Mouse (Mus musculus): Measurements from ENCODE around the gene Noct.
"Not testable (repeated sequence)": the region's sequence is repeated elsewhere in the genome, so short reads cannot be mapped to it uniquely, and the experiment has no call there.

The Noct gene

GRCm38 (mm10) chr3:51200894-51201293 lies 23.4 kb upstream of the Noct start:
- ChIA-PET POLR2A (interaction anchor here in 2 of 4 experiments (1.0 to 2.8 kb wide), 13 partner anchors 9 to 75 kb away, joined by 3 to 8 read pairs (median 4); partner anchors contain the start of gene Noct (in 2 of the 2)), CTCF (interaction anchor here (0.6 to 1.5 kb wide), 7 partner anchors 9 to 89 kb away, joined by 3 to 15 read pairs (median 4); no protein-coding TSS in a partner anchor)

DNA sequence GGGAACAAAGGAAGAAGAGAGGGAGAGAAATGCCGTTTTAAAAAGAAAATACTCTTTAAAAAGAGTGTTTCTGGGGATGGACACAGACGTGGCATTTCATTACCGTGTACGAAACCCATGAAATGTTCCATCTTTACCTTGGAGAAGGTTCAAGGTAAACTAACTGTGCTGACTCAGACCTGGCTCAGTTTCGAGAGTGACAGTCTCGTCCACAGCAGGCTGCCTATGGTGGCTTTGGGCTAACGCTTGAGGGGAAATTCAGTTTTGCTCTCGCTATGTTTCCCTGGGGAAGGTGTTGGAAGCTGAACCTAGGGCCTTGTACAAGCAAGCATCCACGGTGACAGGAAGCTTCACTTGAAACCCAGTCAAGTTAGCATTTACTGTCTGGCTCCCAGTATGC lies 22.3 kb upstream of the Noct start:
- POLR2A ChIA-PET = interaction anchor here in 3 of 4 experiments (0.6 to 2.8 kb wide), 13 partner anchors 7 to 74 kb away, joined by 3 to 8 read pairs (median 4); partner anchors contain the start of gene Noct (in 2 of the 3)
- CTCF ChIA-PET = interaction anchor here in 2 of 4 experiments (0.8 to 2.2 kb wide), 5 partner anchors 10 to 151 kb away, joined by 3 to 6 read pairs (median 5); no protein-coding TSS in a partner anchor

- ChIA-PET POLR2A (interaction anchor here in 3 of 4 experiments (0.9 to 2.8 kb wide), 5 partner anchors 10 to 22 kb away, joined by 3 to 8 read pairs (median 4); partner anchors contain the start of gene Noct (in 1 of the 3)), CTCF (interaction anchor here in 2 of 4 experiments (0.8 to 2.2 kb wide), 5 partner anchors 9 to 151 kb away, joined by 3 to 6 read pairs (median 5); no protein-coding TSS in a partner anchor)
These were observed 21.7 kb upstream of the Noct start for GRCm38 (mm10) chr3:51202491-51202987.

DNA sequence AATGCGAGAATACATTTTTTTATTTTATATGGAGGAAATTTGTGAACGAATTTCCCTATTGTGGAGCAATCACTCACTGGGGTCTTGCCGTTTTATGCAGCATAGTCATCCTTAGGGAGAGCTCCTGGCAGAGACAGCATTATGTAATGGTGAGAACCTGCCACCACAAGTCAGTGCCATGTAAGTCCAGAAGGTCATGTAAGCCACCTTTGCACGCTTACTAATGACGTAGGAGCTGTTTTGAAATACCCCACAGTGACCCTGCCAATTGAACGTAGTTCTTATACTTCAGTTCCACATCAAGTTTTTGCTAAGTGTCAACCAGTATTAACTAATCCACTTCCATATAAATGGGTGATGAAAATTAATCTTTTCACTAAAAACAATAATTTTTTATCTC lies 20.3 kb upstream of the Noct start:
- POLR2A ChIA-PET = no interaction called here
- CTCF ChIA-PET = interaction anchor here in 2 of 4 experiments (1.2 to 2.2 kb wide), 3 partner anchors 11 to 31 kb away, joined by 3 to 6 read pairs (median 3); no protein-coding TSS in a partner anchor

DNA sequence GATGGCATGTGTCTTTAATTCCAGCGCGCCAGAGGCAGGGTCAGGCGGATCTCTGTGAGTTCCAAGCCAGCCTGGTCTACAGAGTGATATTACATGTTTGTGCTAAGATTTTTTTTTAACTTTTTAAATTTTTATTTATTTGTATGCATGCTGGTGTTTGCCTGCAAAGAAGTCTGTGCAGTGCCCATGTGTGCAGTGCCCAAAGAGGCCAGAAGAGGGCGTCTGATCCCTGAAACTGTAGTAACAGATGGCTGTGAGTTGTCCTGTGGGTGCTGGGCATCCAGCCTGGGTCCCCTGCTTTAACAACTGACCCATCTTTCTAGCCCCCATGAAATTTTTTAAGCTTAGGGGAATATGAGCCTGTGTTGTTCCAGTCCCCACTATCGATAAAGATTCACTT lies 19.8 kb upstream of the Noct start:
- CTCF ChIA-PET = interaction anchor here in 2 of 4 experiments (1.2 to 1.4 kb wide), 2 partner anchors 11 to 30 kb away, joined by 3 read pairs; no protein-coding TSS in a partner anchor
- POLR2A ChIA-PET = interaction anchor here in 2 of 4 experiments (0.6 to 0.8 kb wide), 4 partner anchors 49 to 762 kb away, joined by 3 read pairs; no protein-coding TSS in a partner anchor

GRCm38 (mm10) chr3:51204897-51205296 lies 19.4 kb upstream of the Noct start:
- CTCF ChIA-PET = interaction anchor here in 2 of 4 experiments (1.2 to 1.4 kb wide), 2 partner anchors 12 to 30 kb away, joined by 3 read pairs; no protein-coding TSS in a partner anchor
- POLR2A ChIA-PET = interaction anchor here in 2 of 4 experiments (0.6 to 0.8 kb wide), 4 partner anchors 49 to 762 kb away, joined by 3 read pairs; no protein-coding TSS in a partner anchor

- CTCF ChIA-PET = no interaction called here
- POLR2A ChIA-PET = interaction anchor here in 1 of 4 experiments (2.6 kb wide), 1 partner anchor 18 kb away, joined by 12 read pairs; the partner anchor contains the start of gene Noct
These were observed 17.7 kb upstream of the Noct start for GRCm38 (mm10) chr3:51206521-51206920.

DNA sequence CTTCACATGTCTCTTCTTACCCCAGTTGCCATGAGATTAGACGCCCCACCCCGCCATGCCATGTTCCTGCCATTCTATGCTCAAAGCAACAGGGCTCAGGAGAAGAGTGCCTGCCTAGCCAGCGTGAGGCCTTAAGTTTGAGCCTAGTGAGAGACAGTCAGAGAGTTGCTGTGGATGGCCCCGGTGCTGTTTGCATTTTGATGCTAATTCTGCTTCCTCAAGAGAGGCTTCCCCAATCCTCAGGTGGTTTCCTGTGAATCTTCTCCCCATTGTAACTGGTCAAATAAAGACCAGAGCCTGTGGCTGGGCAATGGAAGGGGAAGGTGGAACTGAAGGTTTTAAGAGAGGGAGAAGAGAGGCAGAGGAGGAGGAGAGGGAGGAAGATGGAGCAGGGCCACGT lies 15.6 kb upstream of the Noct start:
- POLR2A ChIA-PET = interaction anchor here in 3 of 4 experiments (0.5 to 2.6 kb wide), 4 partner anchors 9 to 178 kb away, joined by 3 to 12 read pairs (median 4); partner anchors contain the start of gene Noct (in 2 of the 3)
- CTCF ChIA-PET = interaction anchor here in 2 of 4 experiments (0.6 to 1.2 kb wide), 4 partner anchors 13 to 157 kb away, joined by 3 to 5 read pairs (median 4); no protein-coding TSS in a partner anchor

GRCm38 (mm10) chr3:51209503-51210314 lies 14.5 kb upstream of the Noct start:
- ChIA-PET POLR2A (interaction anchor here (0.6 to 1.6 kb wide), 8 partner anchors 8 to 288 kb away, joined by 3 to 6 read pairs (median 5); partner anchors contain the start of gene Noct (in 2 of the 4)), CTCF (interaction anchor here in 2 of 4 experiments (0.6 to 1.0 kb wide), 4 partner anchors 9 to 24 kb away, joined by 3 to 15 read pairs (median 3); no protein-coding TSS in a partner anchor)

DNA sequence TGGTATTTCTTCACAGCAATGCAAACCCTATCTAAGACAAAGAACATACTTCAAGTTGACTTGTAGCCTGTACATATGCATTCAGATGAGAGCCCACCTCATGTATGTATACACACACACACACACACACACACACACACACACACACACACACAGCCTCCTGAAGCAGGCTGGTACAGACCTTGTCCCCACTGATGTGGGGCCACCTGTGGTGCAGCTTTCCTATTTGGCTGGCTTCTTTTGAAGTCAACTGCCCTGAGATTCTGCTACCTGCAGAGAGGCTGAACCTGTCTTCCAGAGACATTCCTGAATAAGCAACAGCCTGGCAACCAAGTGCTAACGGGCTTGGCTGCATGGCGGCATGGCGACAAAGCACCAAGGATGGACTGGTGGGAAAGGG lies 13.8 kb upstream of the Noct start:
- ChIA-PET CTCF (no interaction called here), POLR2A (interaction anchor here in 3 of 4 experiments (1.0 to 1.6 kb wide), 3 partner anchors 14 kb away, joined by 3 to 6 read pairs (median 5); partner anchors contain the start of gene Noct (in 2 of the 3))

GRCm38 (mm10) chr3:51213111-51213510 lies 11.1 kb upstream of the Noct start:
- POLR2A ChIA-PET = interaction anchor here in 2 of 4 experiments (0.8 to 2.7 kb wide), 6 partner anchors 8 to 22 kb away, joined by 3 to 9 read pairs (median 3); partner anchors contain the start of gene Noct (in 1 of the 2)
- CTCF ChIA-PET = interaction anchor here in 1 of 4 experiments (1.5 kb wide), 1 partner anchor 21 kb away, joined by 3 read pairs; no protein-coding TSS in a partner anchor

DNA sequence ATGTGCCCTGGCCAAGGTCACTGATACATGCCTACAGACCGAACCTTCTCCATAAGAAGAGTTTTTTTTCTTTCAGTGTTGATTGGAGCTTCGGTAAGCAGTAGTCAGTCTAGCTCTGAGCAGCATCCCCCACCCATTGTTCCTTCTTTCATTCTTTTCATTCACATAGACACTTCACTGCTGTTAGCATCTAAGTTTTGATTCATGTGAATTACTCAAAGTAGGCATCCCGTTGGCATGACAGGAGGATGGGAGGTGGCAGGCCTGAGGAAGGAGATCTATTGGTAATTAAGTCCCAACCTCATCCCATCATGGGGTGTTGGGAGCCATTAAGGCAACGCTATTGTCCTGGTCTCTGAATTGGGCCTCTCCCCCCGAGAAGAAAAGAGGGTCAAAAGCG lies 8.6 kb upstream of the Noct start:
- CTCF ChIA-PET = interaction anchor here in 3 of 4 experiments (1.2 to 1.3 kb wide), 3 partner anchors 15 to 19 kb away, joined by 3 to 4 read pairs (median 4); no protein-coding TSS in a partner anchor
- POLR2A ChIA-PET = interaction anchor here in 3 of 4 experiments (1.0 to 2.7 kb wide), 6 partner anchors 9 to 19 kb away, joined by 4 to 8 read pairs (median 6); partner anchors contain the start of gene Noct (in 3 of the 3)

DNA sequence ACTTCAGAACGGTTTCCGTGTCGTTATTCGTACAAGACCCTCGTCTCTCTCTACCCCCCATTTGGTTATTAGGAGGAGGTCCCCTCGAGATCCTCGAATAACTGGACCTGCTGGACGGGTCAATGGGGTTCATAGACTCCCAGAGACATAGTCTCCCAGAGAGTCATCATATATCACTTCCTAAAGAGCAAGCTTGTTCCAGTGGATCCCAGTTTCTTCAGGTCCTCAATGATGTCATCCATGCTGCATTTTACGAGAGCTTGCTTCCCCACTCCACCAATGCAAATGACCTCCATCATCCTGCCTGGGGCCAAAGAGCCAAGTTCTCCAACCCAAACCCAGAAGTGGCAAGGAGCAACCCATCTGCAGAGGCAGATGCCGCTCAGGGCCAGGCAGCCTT lies 7.9 kb upstream of the Noct start:
- CTCF ChIA-PET = interaction anchor here in 1 of 4 experiments (1.3 kb wide), 1 partner anchor 18 kb away, joined by 4 read pairs; no protein-coding TSS in a partner anchor
- POLR2A ChIA-PET = interaction anchor here in 3 of 4 experiments (0.5 to 2.1 kb wide), 6 partner anchors 8 to 183 kb away, joined by 3 to 7 read pairs (median 5); partner anchors contain the start of gene Noct (in 2 of the 3)

DNA sequence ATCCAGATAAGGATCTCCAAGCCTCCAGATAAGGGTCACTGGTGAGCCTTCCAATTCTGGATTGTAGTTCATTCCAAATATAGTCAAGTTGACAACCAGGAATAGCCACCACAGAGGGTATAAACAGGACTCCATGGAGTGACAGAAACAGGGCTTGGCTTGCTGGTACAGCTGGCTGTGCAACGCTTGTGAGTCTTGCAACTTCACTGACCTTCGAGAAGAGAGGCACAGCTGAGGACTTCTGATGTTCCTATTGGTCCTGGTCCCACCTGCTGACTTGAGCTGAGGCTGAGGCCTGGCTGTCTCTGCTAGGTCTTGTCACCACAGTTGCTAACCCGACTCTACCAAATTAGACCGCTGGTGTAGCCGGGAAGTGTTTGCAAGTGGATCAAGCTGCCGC lies 5.9 kb upstream of the Noct start:
- CTCF ChIA-PET = not testable (repeated sequence)
- POLR2A ChIA-PET = interaction anchor here in 1 of 4 experiments (1.3 to 2.0 kb wide), 2 partner anchors 11 to 17 kb away, joined by 3 to 5 read pairs; no protein-coding TSS in a partner anchor

DNA sequence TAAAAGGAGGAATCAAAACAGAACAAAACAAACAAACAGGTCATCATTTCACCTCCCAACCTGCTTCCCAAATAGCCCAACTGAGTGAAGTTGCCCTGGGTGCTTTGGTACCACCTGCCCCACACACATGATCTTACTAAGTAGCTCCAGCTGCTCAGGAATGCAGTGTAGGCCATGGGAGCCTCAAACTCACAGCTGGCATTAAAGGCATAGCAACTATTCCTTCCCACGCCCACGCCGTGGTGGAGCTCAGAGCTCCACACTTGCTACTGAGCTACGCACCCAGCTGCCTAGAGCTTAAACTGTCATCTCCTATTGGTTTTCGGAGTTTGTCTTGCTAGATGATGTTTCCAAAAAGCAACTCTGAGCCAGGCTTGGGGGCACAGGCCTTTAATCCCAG lies 5.0 kb upstream of the Noct start:
- CTCF ChIA-PET = no interaction called here
- POLR2A ChIA-PET = interaction anchor here in 2 of 4 experiments (0.6 to 2.0 kb wide), 3 partner anchors 14 to 142 kb away, joined by 3 to 5 read pairs (median 3); no protein-coding TSS in a partner anchor

DNA sequence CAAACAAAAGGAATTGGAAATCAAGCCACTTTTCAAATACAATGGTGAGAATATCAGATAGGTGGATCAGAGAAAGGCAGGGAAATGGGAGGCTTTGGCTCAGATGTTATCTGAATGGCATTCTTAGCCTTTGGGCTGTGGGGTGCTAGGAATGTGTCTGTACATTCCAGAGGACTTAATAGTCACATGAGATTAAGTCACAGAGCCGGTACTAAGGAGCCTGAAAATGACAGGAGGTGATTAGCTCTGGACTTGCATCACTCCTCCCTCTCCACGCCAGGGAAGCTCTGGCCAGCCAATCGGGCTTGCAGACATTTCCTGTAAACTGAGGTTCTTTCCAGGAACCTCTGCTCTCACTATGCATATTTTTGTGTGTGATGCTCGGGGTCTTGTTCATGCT lies 3.4 kb upstream of the Noct start:
- CTCF ChIA-PET = interaction anchor here in 1 of 4 experiments (0.9 kb wide), 1 partner anchor 14 kb away, joined by 4 read pairs; no protein-coding TSS in a partner anchor
- POLR2A ChIA-PET = interaction anchor here in 2 of 4 experiments (0.6 to 0.8 kb wide), 3 partner anchors 8 to 140 kb away, joined by 3 read pairs; no protein-coding TSS in a partner anchor

GRCm38 (mm10) chr3:51221847-51222246 lies 2.4 kb upstream of the Noct start:
- POLR2A ChIA-PET = interaction anchor here in 2 of 4 experiments (1.2 to 1.4 kb wide), 4 partner anchors 9 to 95 kb away, joined by 3 to 9 read pairs (median 3); no protein-coding TSS in a partner anchor

More at GRCm38 (mm10) chr3:51221847-51222246, 2.4 kb upstream of the Noct start:
- CTCF ChIA-PET = interaction anchor here in 2 of 4 experiments (0.8 to 0.9 kb wide), 2 partner anchors 13 to 26 kb away, joined by 3 to 5 read pairs; no protein-coding TSS in a partner anchor

All from embryonic stem cell, embryonic (primary cell).